Mouse (Mus musculus): Measurements from ENCODE around the gene Aplnr. TPM values are rescaled to one million over a fixed set of nuclear protein-coding genes. Genes with fewer than 3 reads are reported as not detected.

The Aplnr gene
- polyA plus RNA-seq, 1 experiment from 2014 or later: 0.12 TPM

- H3K27me3 ChIP-seq: peaks cover 13% of the 10 kb centered on the region
- in situ Hi-C loops (cut with MboI; ENCODE audit: low pct_unique_long_range_greater_than_20kb): no loop called here
- ChIA-PET CTCF (no interaction called here), POLR2A (no interaction called here)
- TF ChIP-seq CTCF (IDR thresholded peaks at IDR 0.05): no peak
- no peak for DNase-seq (ENCODE audit: low read depth, low spot score)
- no peak for ATAC-seq
Measured at GRCm38 (mm10) chr2:85157382-85157781, 21.4 kb downstream of the Aplnr start.

DNA sequence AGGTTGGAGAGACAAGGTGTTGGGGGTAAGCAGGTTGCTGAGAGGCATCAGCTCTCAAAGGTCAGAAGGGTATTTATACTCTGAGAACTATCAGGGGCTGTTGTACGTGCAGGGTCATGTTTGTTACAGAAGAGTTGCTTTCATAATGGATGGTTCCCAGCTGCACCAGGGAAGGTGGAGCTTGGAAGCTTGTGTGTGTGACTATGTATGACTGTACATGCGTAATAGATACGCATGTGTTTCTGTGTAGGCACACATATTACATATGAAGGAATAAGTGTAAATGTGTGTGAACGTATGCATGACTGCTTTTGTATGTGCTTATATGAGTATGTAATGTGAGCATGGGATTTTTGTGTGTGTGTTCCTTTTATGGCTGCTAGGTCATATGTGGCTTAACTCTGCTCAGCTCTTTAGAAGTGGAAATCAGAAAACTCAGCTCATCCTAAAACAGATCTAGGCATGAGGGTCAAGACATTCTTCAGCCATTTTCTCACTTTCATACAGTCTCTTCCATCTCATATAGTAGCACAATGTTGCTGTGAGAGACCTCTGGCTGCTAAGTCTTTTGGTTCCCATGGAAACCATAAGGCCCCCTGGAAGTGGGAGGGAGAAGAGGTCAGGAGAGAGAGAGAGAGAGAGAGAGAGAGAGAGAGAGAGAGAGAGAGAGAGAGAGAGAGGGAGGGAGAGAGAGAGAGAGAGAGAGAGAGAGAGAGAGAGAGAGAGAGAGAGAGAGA is 25.0 kb downstream of the Aplnr start:
- DNase-seq (ENCODE audit: low read depth, low spot score) (no peak), ATAC-seq (no peak)
- in situ Hi-C loops (cut with MboI; ENCODE audit: low pct_unique_long_range_greater_than_20kb): no loop called here
- no peak for TF ChIP-seq CTCF (IDR thresholded peaks at IDR 0.05)
- peaks cover 8% of the 10 kb centered on the region for H3K27me3 ChIP-seq
- ChIA-PET CTCF (no interaction called here), POLR2A (no interaction called here)

DNA sequence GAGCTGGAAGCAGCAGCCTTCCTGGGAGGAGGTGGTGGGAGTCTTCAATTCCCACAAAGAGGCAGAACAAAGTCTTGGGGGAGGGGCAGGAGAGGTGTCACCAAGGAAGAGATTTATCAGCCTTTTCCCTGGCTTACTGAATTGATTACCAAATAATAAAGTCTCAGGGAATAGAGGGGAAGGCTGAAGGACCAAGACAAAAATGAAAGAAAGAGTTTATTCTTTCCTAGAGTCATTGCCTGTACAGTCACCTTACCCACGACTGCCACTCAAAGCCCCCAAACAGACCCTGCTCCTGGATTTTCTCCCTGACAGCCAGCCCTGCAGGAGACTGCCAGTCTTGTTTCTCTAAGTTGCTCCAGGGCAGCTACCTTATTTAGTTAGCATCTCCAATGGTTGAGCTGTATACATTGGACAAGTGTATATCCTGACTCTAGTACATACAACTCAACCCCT is 25.6 kb downstream of the Aplnr start:
- no peak for TF ChIP-seq CTCF (IDR thresholded peaks at IDR 0.05)
- POLR2A ChIA-PET: no interaction called here
- no peak for DNase-seq (ENCODE audit: low read depth, low spot score)
- in situ Hi-C loops (cut with MboI; ENCODE audit: low pct_unique_long_range_greater_than_20kb): no loop called here
- no peak for ATAC-seq
- peaks cover 8% of the 10 kb centered on the region for H3K27me3 ChIP-seq
- CTCF ChIA-PET: no interaction called here

- DNase-seq (ENCODE audit: low read depth, low spot score) (no peak), ATAC-seq (no peak)
- H3K27me3 ChIP-seq: peaks cover under 1% of the 10 kb centered on the region
- in situ Hi-C loops (cut with MboI; ENCODE audit: low pct_unique_long_range_greater_than_20kb): no loop called here
- POLR2A ChIA-PET: interaction anchor here (1.2 kb wide), 1 partner anchor 8 kb away, joined by 3 read pairs; no protein-coding TSS in a partner anchor
- TF ChIP-seq CTCF (IDR thresholded peaks at IDR 0.05): no peak
- CTCF ChIA-PET: interaction anchor here (0.6 kb wide), 1 partner anchor 17 kb away, joined by 3 read pairs; no protein-coding TSS in a partner anchor
Measured at GRCm38 (mm10) chr2:85163311-85164047, 27.5 kb downstream of the Aplnr start.

DNA sequence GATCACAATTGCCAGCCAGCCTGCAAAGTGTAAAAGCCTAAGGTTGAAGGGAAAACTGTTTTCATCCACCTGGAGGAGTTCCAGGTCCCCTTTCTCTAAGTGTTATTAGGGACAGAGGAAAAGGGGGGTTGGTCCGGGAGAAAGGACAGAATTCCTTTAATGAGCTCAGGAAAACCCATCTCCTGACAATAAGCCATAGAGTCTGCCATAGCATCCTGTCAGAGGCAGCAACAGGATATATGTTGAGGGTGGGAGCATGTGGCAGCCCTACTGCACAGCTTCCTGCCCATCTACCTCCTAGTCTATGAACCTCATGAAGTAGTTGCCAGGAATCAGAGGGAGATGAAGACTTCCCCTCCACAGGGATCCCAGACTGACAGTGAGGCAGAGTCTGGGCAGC is 31.6 kb downstream of the Aplnr start:
- ChIA-PET POLR2A (no interaction called here), CTCF (no interaction called here)
- no peaks in the 10 kb centered on the region for H3K27me3 ChIP-seq
- DNase-seq (ENCODE audit: low read depth, low spot score) (no peak), ATAC-seq (no peak)
- in situ Hi-C loops (cut with MboI; ENCODE audit: low pct_unique_long_range_greater_than_20kb): no loop called here
- TF ChIP-seq CTCF (IDR thresholded peaks at IDR 0.05): no peak

- DNase-seq (ENCODE audit: low read depth, low spot score): no peak
- no peak for TF ChIP-seq CTCF (IDR thresholded peaks at IDR 0.05)
- ATAC-seq: no peak
- CTCF ChIA-PET: no interaction called here
- no peaks in the 10 kb centered on the region for H3K27me3 ChIP-seq
- POLR2A ChIA-PET: no interaction called here
- in situ Hi-C loops (cut with MboI; ENCODE audit: low pct_unique_long_range_greater_than_20kb): no loop called here
Measured at GRCm38 (mm10) chr2:85168327-85168726, 32.3 kb downstream of the Aplnr start.

DNA sequence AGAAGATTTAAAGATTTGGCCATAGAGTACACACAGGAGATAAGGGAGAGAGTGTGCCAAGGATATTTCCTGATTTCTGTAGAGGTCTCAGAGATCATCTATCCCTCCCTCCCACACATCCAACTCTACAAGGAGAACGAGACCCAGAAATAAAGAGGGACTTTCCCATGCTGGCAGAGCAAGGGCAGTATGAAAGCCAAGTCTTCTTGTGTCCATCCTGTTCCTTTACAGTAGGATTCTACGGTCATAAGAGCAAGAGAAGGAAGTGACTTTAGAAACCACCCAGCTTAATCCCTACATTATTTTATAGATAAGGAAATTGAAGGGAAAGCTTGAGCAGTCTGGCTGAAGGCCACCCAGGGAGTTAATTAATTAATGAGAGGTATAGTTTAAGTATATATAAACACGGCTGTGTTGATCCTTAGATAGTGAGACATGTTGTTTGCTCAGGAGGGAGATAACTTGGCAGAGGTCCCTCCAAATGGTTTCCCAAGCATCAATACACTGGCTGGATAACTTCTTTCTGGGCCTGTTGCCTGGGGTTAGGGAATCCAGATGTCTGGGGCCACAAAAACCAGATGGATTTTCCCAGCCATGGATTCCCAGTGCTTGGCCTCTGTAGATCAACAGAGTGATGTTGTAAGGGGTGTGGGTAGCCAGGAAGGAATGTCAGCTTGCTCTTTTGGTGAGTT is 36.2 kb downstream of the Aplnr start:
- CTCF ChIA-PET: no interaction called here
- no peaks in the 10 kb centered on the region for H3K27me3 ChIP-seq
- TF ChIP-seq CTCF (IDR thresholded peaks at IDR 0.05): no peak
- ATAC-seq (no peak), DNase-seq (ENCODE audit: low read depth, low spot score) (no peak)
- POLR2A ChIA-PET: no interaction called here
- in situ Hi-C loops (cut with MboI; ENCODE audit: low pct_unique_long_range_greater_than_20kb): no loop called here

DNA sequence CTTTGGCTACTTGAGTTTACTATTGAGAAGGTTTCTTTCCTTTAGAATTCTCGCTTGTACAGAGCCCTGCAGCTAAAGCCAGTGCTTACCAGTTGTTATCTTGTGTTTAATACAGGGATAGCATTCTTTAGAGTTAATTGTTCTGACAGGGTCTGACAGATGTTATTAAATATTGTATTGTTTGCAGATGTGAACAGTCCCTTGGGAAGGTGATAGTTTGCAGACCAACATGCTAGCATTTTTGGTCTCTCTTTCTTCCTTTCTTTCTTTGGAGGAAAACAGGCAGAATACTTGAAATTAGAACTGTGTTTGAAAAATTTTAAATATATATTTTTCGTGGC is 36.7 kb downstream of the Aplnr start:
- CTCF ChIA-PET: no interaction called here
- ATAC-seq: no peak
- in situ Hi-C loops (cut with MboI; ENCODE audit: low pct_unique_long_range_greater_than_20kb): no loop called here
- TF ChIP-seq CTCF (IDR thresholded peaks at IDR 0.05): no peak
- H3K27me3 ChIP-seq: no peaks in the 10 kb centered on the region
- no peak for DNase-seq (ENCODE audit: low read depth, low spot score)
- POLR2A ChIA-PET: no interaction called here

- DNase-seq (ENCODE audit: low read depth, low spot score) (no peak), ATAC-seq (no peak)
- no peak for TF ChIP-seq CTCF (IDR thresholded peaks at IDR 0.05)
- H3K27me3 ChIP-seq: no peaks in the 10 kb centered on the region
- in situ Hi-C loops (cut with MboI; ENCODE audit: low pct_unique_long_range_greater_than_20kb): no loop called here
- POLR2A ChIA-PET: no interaction called here
- CTCF ChIA-PET: no interaction called here
Measured at GRCm38 (mm10) chr2:85173545-85173944, 37.5 kb downstream of the Aplnr start.

DNA sequence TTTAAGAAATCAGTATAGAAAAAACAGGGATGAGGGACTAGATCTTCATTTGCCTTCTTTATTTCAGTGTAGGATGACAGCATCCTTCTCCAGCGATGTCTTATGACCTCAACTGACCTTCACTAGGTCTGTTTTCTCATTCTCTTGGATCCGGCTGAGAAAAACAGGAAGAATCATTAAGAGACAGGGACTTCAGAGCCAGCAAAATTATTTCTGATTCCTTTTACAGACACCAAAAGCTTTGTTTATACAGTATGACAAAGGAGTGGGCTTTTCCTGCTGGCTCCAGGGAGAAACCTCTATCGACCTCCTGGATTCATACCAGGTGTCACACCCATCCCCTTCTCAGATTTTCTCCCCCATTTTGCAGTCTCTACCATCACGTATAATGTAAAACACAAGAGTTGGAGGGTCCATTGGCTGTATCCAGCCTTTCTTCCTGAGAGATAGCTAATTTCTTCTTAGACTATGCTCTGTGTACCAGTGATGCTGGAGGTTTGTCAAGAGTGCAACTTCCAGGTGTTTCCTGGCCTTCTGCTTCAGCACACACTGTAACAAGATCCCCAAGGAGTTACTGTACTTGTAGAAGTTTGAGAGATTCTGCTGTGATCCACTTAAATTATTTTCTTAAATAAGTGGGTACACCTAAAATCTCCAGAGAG is 42.2 kb downstream of the Aplnr start:
- ATAC-seq (no peak), DNase-seq (ENCODE audit: low read depth, low spot score) (no peak)
- no peak for TF ChIP-seq CTCF (IDR thresholded peaks at IDR 0.05)
- ChIA-PET POLR2A (no interaction called here), CTCF (no interaction called here)
- H3K27me3 ChIP-seq: peaks cover 4% of the 10 kb centered on the region
- in situ Hi-C loops (cut with MboI; ENCODE audit: low pct_unique_long_range_greater_than_20kb): no loop called here

Data from Patski (cell line).